Mouse (Mus musculus): ENCODE measurements at regions not wholly inside any gene's neighbourhood (a gene's known extent, or its start where the extent isn't known, plus 50 kb on each side); places are given as distances from the start of the nearest gene placed in this dataset.

- TF ChIP-seq EP300 (IDR thresholded peaks at IDR 0.05; ENCODE audit: insufficient read depth, low read depth, low read length) (no peak), POLR2A (IDR thresholded peaks at IDR 0.05; ENCODE audit: insufficient read depth, low read length) (no peak), CTCF (IDR thresholded peaks at IDR 0.05; ENCODE audit: low read depth, low read length) (no peak)
- Histone ChIP-seq H3K9ac (ENCODE audit: low read depth, poor library complexity, severe bottlenecking) (no peak overlapping the region), H3K9me3 (replicated peaks; ENCODE audit: control insufficient read depth, insufficient read depth, low read length, poor library complexity, severe bottlenecking) (no peaks in the 10 kb centered on the region), H3K4me3 (ENCODE audit: low read depth, low read length) (no peak overlapping the region), H3K27ac (ENCODE audit: insufficient read depth, low read length) (no peak overlapping the region), H3K36me3 (ENCODE audit: control insufficient read depth, insufficient read depth, low read length, poor library complexity, severe bottlenecking) (no peaks in the 10 kb centered on the region), H3K27me3 (ENCODE audit: control insufficient read depth, insufficient read depth, low read length, poor library complexity, severe bottlenecking) (no peaks in the 10 kb centered on the region), H3K4me1 (ENCODE audit: control insufficient read depth, insufficient read depth, low read length) (peaks cover 5% of the 10 kb centered on the region)
Observed at GRCm38 (mm10) chr10:25118674-25119670, 188.7 kb downstream of the Akap7 start.

GRCm38 (mm10) chr10:25114316-25114715 is 187.0 kb upstream of the Arg1 start:
- H3K9me3 ChIP-seq (replicated peaks; ENCODE audit: control insufficient read depth, insufficient read depth, low read length, poor library complexity, severe bottlenecking), result no peaks in the 10 kb centered on the region
- no peak overlapping the region for H3K27ac ChIP-seq (ENCODE audit: insufficient read depth, low read length)
- no peak for TF ChIP-seq CTCF (IDR thresholded peaks at IDR 0.05; ENCODE audit: low read depth, low read length)
- no peak for TF ChIP-seq EP300 (IDR thresholded peaks at IDR 0.05; ENCODE audit: insufficient read depth, low read depth, low read length)
- TF ChIP-seq POLR2A (IDR thresholded peaks at IDR 0.05; ENCODE audit: insufficient read depth, low read length), result no peak
- no peak overlapping the region for H3K4me3 ChIP-seq (ENCODE audit: low read depth, low read length)
- no peaks in the 10 kb centered on the region for H3K36me3 ChIP-seq (ENCODE audit: control insufficient read depth, insufficient read depth, low read length, poor library complexity, severe bottlenecking)
- H3K27me3 ChIP-seq (ENCODE audit: control insufficient read depth, insufficient read depth, low read length, poor library complexity, severe bottlenecking), result no peaks in the 10 kb centered on the region
- peaks cover 5% of the 10 kb centered on the region for H3K4me1 ChIP-seq (ENCODE audit: control insufficient read depth, insufficient read depth, low read length)
- no peak overlapping the region for H3K9ac ChIP-seq (ENCODE audit: low read depth, poor library complexity, severe bottlenecking)

- Histone ChIP-seq H3K4me1 (ENCODE audit: control insufficient read depth, insufficient read depth, low read length) (peaks cover 3% of the 10 kb centered on the region), H3K4me3 (ENCODE audit: low read depth, low read length) (no peak overlapping the region), H3K9me3 (replicated peaks; ENCODE audit: control insufficient read depth, insufficient read depth, low read length, poor library complexity, severe bottlenecking) (no peaks in the 10 kb centered on the region), H3K9ac (ENCODE audit: low read depth, poor library complexity, severe bottlenecking) (no peak overlapping the region), H3K27ac (ENCODE audit: insufficient read depth, low read length) (no peak overlapping the region), H3K27me3 (ENCODE audit: control insufficient read depth, insufficient read depth, low read length, poor library complexity, severe bottlenecking) (no peaks in the 10 kb centered on the region), H3K36me3 (ENCODE audit: control insufficient read depth, insufficient read depth, low read length, poor library complexity, severe bottlenecking) (no peaks in the 10 kb centered on the region)
- no peak for TF ChIP-seq CTCF (IDR thresholded peaks at IDR 0.05; ENCODE audit: low read depth, low read length)
- no peak for TF ChIP-seq POLR2A (IDR thresholded peaks at IDR 0.05; ENCODE audit: insufficient read depth, low read length)
- no peak for TF ChIP-seq EP300 (IDR thresholded peaks at IDR 0.05; ENCODE audit: insufficient read depth, low read depth, low read length)
Observed at GRCm38 (mm10) chr10:25112449-25113171, 185.3 kb upstream of the Arg1 start.

- TF ChIP-seq CTCF (IDR thresholded peaks at IDR 0.05; ENCODE audit: low read depth, low read length) (no peak), POLR2A (IDR thresholded peaks at IDR 0.05; ENCODE audit: insufficient read depth, low read length) (no peak), EP300 (IDR thresholded peaks at IDR 0.05; ENCODE audit: insufficient read depth, low read depth, low read length) (0 out of 2 replicates have a peak, but pooled peaks have one; percentile 51)
- no peak overlapping the region for H3K27ac ChIP-seq (ENCODE audit: insufficient read depth, low read length)
- H3K27me3 ChIP-seq (ENCODE audit: control insufficient read depth, insufficient read depth, low read length, poor library complexity, severe bottlenecking), result no peaks in the 10 kb centered on the region
- no peaks in the 10 kb centered on the region for H3K36me3 ChIP-seq (ENCODE audit: control insufficient read depth, insufficient read depth, low read length, poor library complexity, severe bottlenecking)
- no peak overlapping the region for H3K9ac ChIP-seq (ENCODE audit: low read depth, poor library complexity, severe bottlenecking)
- H3K4me1 ChIP-seq (ENCODE audit: control insufficient read depth, insufficient read depth, low read length), result no peaks in the 10 kb centered on the region
- H3K4me3 ChIP-seq (ENCODE audit: low read depth, low read length), result no peak overlapping the region
- no peaks in the 10 kb centered on the region for H3K9me3 ChIP-seq (replicated peaks; ENCODE audit: control insufficient read depth, insufficient read depth, low read length, poor library complexity, severe bottlenecking)
Observed at GRCm38 (mm10) chr10:25111636-25112422, 184.5 kb upstream of the Arg1 start.

- H3K27ac ChIP-seq (ENCODE audit: insufficient read depth, low read length), result no peak overlapping the region
- H3K9ac ChIP-seq (ENCODE audit: low read depth, poor library complexity, severe bottlenecking), result no peak overlapping the region
- H3K27me3 ChIP-seq (ENCODE audit: control insufficient read depth, insufficient read depth, low read length, poor library complexity, severe bottlenecking), result no peaks in the 10 kb centered on the region
- no peaks in the 10 kb centered on the region for H3K9me3 ChIP-seq (replicated peaks; ENCODE audit: control insufficient read depth, insufficient read depth, low read length, poor library complexity, severe bottlenecking)
- H3K4me1 ChIP-seq (ENCODE audit: control insufficient read depth, insufficient read depth, low read length), result no peaks in the 10 kb centered on the region
- no peak overlapping the region for H3K4me3 ChIP-seq (ENCODE audit: low read depth, low read length)
- TF ChIP-seq EP300 (IDR thresholded peaks at IDR 0.05; ENCODE audit: insufficient read depth, low read depth, low read length) (no peak), POLR2A (IDR thresholded peaks at IDR 0.05; ENCODE audit: insufficient read depth, low read length) (no peak), CTCF (IDR thresholded peaks at IDR 0.05; ENCODE audit: low read depth, low read length) (no peak)
- no peaks in the 10 kb centered on the region for H3K36me3 ChIP-seq (ENCODE audit: control insufficient read depth, insufficient read depth, low read length, poor library complexity, severe bottlenecking)
Observed at GRCm38 (mm10) chr10:25111181-25111580, 183.9 kb upstream of the Arg1 start.
